Mouse (Mus musculus) skeletal muscle tissue, adult 2 months (tissue): ENCODE results near the gene Ap3b1.

ENCODE experiments used
- DNase-seq: peaks from one replicate; pipeline ENCODE4 v3.0.0-alpha.2; 2012; ENCODE audit warnings: low read depth, low spot score

Ap3b1 gene

DNA sequence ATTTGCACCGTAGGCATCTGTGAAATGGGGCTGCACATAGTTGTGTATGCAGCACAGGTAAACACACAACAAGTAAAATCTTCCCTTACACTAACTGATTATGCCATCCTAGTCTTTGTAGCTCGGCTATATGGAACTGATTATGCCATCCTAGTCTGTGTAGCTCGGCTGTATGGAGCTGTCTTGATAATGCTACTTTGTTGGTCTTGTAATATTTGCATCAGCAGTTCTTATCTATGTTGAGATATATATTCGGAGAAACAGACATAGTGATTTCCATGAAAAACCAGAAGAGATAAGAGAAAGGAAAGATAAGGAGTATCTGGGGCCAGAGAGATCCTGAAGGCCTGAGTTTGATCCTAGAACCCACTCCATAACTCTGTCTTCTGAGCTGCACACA, 178.6 kb downstream of the Ap3b1 start:
- no peak for DNase-seq

DNA sequence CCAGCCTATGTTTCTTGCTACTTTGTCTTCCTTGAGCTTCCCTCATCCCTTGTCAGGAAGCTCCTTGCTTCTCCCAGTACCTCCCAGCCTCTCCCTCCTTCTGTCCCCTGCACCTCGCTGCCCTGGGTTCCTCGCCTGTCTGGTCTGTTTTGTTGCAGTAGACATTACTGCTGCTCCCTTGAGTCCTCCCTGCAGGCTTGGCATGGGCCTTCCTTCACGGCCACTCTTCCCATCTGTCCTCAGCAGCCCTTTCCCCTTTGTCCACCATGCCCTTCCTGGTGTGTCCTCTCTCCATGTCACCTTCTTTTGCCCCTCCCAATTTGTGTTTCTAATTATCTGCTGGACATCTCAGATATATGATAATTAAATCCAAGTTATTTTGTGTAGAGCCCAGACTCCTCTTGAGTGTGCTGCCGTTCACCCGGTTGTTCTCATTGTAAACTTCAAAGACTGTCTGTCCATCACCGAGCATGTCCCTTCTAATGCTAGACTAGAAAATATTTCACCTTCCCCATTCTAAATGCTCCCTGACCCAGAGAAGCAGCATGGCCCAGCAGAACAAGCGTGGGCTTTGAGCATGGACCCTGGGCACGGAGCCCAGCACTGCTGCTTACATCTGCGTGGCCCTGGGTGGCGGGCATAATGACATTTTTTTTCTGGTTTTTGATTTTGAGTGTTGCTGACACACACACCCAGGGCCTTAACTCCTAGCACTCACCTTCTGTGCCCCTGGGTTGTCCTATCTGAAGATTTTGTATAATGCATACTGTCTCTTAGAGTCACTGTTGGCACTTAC, 181.3 kb downstream of the Ap3b1 start:
- no peak for DNase-seq

DNA sequence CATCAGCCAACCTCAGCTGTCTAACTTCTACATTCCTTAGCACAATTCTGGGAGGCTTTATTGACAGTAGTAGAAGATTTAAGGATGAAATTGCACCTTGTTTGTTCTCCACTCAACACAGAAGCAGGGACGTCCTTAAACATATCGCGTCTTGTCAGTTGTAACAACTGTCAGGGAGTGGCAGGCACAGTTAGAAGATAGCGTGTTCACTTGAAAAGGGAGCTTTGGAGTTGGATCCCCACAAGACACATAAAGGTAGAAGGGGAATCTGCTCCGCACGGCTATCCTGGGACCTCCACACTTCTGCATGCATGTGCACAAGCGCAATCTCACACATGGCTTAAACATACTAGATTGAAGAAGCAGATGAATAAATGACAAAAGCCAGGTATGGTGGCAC, 183.3 kb downstream of the Ap3b1 start:
- DNase-seq = no peak

DNA sequence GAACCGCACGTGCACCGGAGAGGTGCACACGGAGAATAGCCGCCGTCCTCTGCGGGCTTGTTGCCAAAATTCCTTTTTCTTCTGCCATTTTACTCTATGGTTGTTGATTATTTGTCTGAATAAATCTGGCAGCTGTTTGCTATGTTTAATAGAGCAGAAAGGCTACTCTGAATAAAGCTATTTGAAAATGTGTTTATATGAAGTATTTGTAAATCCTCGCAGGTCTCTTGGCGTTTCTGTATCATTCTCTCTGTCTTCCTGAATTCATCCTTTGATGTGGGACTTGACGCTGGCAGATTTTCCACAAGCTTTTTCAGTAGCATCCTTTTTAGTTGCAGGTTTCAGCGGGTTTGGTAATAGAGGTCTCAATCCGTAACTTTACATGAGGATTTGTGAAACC, 185.5 kb downstream of the Ap3b1 start:
- no peak for DNase-seq

DNA sequence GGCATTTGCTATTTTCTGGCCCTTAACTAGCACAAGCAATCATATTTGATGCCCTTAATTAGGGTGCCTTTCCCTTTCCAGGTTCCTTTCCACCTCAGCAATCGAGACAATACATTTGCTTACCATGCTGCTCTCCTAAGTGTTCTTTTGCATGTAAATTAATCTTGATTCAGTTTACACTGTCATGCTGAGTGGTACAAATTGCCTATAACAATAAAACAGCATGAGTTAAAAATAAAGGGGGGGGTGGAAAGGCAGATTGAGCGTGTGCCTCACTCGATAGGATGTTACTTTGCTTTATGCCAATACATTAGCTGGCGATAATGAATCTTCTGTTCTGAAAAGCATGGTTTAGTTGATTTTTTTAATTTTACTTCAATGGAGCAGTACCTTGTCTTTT, 187.0 kb downstream of the Ap3b1 start:
- DNase-seq = no peak

DNA sequence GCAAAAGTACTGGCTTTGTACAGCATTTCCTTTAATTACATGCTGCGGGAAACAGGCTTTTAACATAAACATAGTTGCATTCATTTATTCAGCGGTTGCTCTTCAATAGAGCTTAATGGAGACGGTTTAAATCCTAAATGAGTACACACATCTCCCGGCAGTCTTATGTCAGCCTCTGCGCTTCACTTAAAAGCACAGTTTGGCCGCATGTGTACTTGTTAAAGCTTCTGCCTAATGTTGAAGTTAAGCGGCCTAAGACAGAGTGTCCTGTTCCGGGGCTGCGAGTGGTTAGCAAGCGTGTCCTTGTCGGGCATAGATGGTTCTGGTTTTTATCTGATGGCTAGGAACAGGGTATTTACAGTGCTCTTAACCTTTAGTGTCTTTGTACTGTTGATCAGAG, 187.5 kb downstream of the Ap3b1 start:
- DNase-seq = no peak

DNA sequence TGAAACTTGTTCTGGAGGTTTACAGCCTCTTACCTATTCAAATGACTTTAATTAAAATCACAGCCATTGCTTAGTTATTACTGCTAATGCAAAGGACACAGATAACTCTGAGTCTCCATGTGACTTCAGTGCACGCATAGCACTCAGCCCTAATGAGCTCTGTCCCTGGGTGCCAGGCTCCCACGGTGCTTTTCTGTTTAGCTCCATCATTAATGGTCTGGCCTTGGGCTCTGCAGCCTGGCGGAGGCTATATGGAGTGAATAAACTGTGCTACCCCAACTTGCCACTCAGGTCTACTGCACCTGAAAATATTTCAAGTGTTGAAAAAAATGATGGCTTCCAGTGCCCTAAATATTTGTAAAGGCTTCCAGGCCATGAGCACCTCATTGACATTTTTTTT, 190.8 kb downstream of the Ap3b1 start:
- no peak for DNase-seq

DNA sequence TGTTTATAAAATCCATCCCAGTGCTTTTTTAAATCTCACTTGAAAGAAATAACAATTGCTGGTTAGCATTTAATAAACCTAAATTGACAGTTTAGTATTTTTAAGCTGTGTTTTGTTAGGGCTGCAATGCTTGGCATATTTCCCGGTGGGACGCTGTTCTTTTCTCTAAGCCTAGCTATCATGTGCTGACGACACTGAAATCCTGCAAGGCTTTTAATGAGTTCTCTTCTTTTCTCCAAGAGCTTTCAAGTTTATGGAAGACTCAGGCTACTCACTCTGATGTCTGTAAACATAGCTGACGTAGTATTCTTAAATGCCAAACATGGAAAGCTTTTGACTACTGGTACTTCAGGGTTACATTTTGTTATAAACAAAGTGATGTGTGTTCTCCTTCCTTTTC, 191.3 kb downstream of the Ap3b1 start:
- no peak for DNase-seq

DNA sequence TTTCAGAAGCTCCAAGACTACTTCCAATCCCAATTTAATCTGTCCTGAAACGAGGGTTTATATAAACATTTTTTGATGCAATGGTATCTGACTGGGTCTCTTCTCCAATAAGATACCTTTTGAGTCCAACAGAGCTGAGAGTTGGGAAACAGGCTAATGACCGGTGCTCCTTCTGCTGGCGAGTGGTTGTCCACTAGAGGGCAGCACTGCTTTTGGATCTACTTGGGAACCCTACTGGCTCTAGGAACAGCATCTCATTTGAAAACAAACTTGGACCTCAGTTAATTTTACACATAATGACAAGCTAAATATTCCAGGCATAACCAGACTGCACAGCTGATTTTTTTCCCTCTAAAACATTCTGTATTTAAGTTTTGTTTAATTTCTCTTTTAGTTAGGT, 201.3 kb downstream of the Ap3b1 start:
- peak; percentile 48 for DNase-seq

DNA sequence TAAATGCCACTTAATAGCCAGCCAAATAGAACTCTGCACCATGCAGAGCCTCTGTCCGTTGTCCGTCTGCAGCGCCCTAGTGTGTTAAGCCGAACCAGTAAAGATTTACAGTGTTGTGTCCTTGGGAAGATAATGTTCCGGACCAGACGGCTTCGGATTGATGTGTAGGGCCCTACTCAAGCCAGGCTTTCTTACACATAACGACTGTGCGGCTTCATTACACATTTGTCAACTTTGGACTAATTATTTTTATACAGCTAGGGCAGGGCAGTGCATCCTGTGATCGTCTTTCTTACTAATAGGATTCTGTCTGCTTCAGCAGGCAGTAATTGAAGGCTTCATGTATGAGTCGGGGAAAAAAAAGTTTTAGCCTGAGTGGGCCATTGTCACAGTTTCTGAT, 202.1 kb downstream of the Ap3b1 start:
- DNase-seq = no peak

DNA sequence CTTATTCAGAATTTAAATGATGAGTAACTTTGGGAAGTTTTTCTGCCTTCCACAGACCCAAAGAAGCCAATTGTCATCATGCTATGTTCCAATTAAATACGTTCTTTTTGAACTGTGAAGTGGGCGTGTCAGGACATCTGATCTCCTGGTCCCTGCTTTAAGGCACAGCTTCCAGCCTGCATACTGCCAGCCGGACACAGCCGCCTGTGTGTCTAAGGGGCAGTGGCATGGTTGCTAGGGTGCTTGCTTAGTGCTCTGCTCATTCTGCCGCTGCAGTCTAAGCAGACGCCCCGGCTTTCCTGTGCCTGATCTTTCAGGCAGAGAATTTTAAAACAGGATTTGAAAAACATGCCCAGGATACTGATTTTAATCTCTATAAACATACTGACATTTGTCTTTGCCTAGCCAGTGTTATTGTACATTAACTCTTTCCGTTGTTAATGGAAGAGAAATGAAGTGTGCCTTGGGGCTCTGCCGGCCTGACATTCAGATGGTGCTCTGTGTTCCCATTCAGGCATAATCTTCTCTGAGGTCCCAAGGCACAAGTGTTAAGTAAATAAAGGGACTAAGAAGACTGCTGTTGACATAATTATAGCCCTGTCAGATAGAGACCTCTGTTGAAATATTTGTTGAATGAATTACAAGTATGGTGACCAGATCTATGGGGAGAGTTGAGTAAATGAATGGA, 204.0 kb downstream of the Ap3b1 start:
- no peak for DNase-seq

DNA sequence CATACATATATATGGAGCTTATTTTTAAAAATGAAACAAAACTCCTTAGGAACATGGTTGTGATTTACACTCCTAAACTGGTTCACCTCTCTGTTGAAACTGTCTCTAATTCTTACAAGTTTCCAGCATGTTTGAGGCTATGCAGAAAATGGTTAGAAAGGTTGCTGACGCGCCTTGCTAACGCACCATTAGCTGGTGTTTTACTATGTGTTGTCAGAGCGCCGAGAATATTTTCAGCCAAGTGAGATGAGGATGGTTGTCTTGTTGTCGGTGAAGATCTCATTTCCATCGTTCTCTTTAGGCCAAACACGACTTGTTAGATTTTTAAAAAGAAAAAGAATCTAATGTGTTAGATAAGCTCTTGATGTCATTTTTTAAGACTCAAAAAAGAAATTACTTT, 205.1 kb downstream of the Ap3b1 start:
- DNase-seq = no peak

DNA sequence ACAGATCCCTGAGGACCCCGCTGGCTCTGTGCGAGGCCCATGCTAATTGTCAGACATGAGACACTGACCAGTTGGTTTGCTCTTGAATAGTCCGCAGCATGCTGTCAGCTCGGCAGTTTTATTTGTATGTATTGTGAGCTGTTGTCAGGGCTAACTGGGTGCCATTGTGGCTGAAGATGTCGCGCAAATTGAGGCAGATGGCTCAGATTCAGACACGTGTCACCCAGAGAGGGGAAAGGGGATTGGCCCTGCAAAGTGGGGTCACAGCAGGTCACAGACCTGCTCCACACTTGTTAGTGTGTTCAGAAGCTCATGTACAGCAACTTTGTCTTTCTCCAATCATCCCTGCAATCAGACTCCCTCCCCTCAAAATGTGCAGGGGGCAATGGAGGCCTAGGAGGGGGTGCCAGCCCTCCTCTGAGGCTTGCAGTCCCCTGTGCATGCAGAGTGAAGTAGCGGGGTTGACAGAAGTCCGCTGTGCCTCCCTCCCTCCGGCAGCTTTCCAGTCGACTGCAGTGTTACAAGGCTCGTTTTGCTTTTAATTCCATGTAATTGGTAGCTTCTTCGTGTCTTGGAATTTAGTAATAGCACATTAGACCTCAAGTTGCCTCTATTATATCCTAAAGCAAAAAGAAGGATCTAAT, 205.7 kb downstream of the Ap3b1 start:
- DNase-seq = no peak

DNA sequence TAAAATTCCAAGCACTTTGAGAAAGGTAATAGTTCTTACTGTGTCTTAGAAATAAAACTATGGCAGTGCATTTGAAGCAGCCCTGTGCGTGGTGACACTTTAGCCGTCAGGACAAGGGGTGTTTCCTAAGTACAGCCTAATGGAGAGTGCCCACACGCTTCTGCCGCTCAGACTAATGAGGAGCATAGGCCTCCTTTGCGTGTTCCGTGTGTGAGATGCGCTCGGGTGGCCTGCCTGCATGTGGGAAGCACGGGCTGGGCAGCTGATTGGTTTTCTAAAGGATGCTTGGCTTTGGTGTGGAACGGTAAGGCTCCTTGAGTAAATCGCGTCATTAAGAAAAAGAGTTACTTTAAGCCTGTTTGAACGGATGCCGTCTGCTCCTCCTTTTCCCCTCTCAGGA, 206.4 kb downstream of the Ap3b1 start:
- no peak for DNase-seq

DNA sequence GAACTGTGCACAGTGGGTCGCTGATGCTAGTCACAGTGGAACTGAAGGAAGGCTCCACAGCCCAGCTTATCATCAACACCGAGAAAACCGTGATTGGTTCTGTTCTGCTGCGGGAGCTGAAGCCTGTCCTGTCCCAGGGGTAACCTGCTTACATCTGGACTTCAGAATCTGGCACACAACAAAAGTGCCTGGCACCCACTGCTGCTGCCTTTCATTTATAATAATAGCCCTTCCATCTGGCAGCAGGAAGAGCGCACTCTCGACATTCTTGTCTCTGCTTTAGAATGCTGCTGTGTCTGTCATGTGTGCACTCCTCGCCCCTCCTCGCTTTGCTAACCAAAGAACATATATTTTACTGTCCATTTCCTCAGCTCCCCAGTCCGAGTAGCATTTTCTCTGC, 206.9 kb downstream of the Ap3b1 start:
- no peak for DNase-seq

DNA sequence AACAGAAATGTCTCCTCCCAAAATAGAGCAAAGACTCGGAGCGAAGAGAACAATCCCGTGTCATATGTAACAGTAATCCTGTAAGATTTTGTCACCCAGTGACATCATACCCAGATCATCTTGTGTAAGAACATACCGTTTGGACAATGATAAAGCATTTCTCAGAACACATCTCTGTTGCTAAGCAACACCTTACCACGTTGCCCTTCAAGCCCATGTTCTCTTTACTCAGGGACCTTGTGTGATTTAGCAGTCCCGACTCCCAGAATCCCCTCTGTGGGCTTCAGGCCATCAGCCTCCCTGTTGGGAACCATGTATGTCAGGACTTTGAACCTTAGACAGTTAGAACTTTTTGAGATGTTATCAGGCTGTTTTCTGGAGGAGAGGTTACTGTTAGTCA, 209.0 kb downstream of the Ap3b1 start:
- DNase-seq = no peak

DNA sequence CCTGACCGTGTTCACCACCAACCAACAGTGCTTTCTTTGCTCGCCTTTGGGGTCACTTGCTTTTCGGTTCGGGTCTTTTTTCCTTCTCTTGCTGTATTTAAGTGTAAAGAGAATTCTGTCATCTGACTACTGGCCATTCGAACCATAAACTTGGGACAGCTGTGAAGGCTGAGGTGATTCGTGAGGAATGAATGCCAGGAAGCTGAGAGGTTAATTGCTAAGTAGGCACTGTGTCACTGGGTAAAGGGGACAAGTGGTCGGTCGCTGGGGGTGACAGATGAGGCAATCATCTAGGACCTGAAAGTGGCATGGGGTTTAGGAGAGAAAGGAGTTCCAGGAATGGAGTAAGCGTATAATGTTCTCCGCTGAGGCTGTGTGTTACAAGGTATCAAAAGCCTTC, 212.2 kb downstream of the Ap3b1 start:
- DNase-seq = no peak

DNA sequence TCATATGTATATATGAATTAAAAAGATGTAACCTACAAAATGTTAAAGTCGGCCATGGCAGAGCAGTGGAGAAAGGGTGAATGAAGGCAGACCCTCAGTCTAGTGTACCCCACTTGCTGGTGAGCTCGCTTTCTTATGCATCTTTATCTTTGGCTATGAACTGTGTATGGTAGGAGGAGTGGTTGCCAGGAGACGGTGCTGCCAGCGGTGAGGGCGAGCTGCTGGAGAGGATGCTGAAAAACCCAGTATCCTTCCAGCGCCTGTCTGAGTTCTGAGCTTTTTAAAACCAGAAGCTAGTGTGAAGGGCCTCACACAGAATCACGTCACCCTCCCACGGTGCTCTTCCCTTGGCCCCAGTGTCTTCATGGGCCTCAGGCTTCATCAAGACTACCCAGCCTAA, 214.6 kb downstream of the Ap3b1 start:
- no peak for DNase-seq

DNA sequence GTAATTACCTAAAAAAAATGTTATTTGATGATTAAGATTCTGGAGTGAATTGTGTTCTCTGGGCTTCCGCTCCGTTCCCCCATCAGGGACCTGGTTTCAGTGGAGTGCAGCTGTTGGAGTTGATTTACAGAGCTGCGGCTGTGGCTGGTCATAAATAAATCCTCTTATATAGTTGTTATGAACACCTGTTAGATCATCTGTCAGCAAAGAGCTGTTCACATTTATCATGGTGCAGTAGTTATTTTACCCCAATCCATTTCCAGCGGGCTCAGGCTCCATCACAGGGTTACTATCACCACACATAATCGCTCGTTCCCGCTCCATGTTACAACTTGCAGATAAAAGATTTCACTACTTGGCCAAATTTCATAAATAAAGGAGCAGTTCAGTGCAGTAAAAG, 215.1 kb downstream of the Ap3b1 start:
- DNase-seq = peak; percentile 13

DNA sequence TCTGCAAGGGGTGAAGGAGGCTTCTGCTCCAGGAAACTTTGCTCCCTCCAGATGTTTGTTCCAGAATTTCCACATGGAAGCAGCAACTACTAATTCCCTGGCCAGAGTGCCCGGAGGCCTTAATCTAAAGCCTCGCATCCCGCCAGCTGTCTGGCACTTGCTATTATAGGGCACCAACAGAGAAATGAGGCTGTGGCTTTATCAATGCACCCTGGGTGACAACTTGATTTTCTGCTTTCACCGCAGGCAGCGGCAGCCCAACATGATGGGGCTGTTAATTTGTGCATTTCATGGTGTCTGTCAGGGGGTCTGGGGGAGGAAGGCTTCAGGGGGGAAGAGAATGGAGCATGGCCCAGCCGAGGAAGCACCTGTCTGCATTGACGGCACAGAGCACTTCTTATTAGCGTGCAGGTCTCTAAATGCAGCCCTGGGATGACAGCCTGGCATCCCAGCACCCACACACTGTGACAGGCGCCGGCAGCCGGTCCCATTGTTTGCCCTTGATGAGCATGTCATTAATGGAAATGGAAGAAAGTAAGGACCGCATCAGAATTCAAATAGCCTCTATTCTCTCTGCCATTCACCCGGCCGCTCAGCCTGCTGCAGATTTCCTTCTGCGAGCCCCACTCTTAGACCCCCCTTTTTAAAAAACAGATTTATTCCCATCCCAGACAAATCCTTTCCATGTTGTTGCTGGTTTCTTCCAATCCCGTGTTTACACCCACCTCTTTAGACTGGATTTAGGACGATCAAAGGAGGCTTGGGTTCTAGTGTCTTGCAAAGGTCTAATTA, 217.0 kb downstream of the Ap3b1 start:
- DNase-seq = no peak

DNA sequence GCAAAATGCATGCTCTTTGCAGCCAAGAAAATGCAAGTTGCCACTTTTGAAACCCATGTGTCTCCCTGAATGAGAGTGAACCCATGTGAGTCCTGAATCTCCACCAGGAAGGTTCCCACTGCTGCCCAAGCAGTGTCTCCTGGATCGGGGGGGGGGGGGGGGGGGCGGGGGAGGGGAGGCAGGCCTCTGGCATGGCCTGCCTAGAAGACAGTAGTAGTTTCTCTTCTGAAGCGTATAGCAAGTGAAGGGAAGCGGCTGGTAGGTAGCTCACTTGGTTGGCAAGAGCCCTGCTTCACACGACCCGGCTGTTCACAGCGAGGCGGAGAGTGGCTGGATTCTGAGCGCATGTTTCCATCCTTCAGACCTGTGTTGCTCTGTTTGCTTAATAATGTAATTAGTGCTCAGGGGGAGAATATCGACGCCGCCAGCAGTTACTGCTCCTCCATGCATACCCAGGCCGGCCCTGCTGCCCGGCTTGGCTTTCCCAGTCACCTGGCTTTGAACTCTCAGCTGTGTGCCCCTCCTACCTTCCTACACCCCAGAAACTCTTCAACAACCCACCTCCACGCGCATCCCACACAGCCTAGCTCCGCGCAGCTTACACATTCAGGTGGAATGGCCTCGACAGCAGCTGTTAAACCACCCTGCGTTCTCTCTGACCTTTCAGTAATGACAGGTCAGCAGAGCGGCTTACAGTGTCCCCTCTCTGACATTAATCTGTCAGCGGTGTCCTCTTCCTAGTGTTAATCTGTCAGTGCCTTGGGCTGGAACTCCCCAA, 217.8 kb downstream of the Ap3b1 start:
- DNase-seq = peak; percentile 6
